Mouse (Mus musculus): Measurements from ENCODE around the gene Cenpv. TPM values are rescaled to one million over a fixed set of nuclear protein-coding genes. Genes with fewer than 3 reads are reported as not detected.

Cenpv gene
- polyA plus RNA-seq, 1 experiment from 2014 or later: 49.8 TPM

DNA sequence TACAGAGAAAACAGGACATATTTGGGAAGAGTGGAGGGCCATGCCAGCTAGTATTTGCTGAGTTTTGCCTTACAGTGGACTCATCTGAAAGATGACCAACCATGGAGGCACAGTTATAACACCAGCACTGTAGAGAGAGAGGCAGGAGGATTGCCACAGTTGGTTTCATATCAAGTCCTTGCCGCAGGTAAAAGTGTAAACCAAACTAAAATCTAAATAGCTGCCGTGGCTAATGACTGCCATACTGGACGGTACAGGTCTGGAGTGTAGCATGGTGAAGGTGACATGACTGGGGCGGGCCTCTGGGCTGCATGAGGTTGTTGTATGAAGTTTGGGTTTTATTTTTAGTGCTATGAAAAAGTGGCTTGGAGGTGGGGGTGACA is 35.6 kb upstream of the Cenpv start:
- DNase-seq (ENCODE audit: low spot score) (no peak), ATAC-seq (replicated peaks; ENCODE audit: insufficient number of reproducible peaks, low FRiP score, low TSS enrichment, low read depth) (no peak)
- peaks cover 5% of the 10 kb centered on the region for H3K4me1 ChIP-seq (ENCODE audit: control insufficient read depth, insufficient read depth, low read length)
- no peak overlapping the region for H3K9ac ChIP-seq (replicated peaks; ENCODE audit: low read length)
- 82% methylated on average over 4 of the region's 4 CpGs for WGBS
- no peaks in the 10 kb centered on the region for H3K36me3 ChIP-seq (replicated peaks; ENCODE audit: control insufficient read depth, insufficient read depth, low read depth, low read length)
- no peak overlapping the region for H3K4me2 ChIP-seq (ENCODE audit: low read depth, low read length)
- no peak overlapping the region for H3K27ac ChIP-seq (replicated peaks; ENCODE audit: low read depth, low read length)
- H3K27me3 ChIP-seq (ENCODE audit: control insufficient read depth, insufficient read depth, low read length): no peaks in the 10 kb centered on the region
- H3K9me3 ChIP-seq (replicated peaks; ENCODE audit: control insufficient read depth, low read length): no peaks in the 10 kb centered on the region
- H3K4me3 ChIP-seq (ENCODE audit: low read depth, low read length): no peak overlapping the region

DNA sequence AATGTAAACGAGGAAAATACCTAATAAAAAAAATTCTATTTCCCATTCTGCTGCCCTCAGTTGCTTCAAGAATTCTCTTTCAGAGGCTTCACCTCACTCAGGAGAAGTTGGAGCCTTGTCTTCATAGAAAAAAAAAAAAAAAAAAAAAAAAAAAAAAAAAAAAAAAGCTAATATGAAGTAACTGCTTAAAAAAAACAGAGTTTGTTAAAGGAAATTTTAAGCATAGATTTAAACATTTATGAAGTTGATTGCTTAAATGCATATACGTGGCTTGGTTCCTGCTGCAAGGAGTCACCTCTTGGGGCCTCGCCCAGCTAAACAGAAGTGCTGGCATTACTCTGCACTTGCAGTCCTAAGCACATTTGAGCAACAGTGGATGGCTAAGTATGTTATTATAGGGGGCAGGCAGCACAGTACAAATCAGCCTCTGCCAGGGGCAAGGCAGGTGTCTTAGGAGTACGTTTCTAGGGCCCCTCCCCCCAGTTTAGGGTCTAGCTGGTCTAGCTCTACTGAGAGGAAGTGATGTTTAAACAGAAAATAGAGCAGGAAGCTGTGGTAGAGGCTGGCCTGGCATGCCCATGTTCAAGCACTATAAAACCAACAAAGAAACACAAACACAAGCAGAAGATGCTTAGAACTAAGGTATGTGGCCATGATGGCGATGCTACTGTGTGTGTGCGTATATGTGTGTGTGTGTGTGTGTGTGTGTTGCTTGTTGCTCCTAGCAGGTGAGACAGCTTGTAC is 35.1 kb upstream of the Cenpv start, which contains the start of gene Trpv2:
Gene Trpv2 (plus strand): TSS at position 528 of the 744 bp plus-strand sequence.
- Histone ChIP-seq H3K36me3 (replicated peaks; ENCODE audit: control insufficient read depth, insufficient read depth, low read depth, low read length) (no peaks in the 10 kb centered on the region), H3K9me3 (replicated peaks; ENCODE audit: control insufficient read depth, low read length) (no peaks in the 10 kb centered on the region), H3K27ac (replicated peaks; ENCODE audit: low read depth, low read length) (no peak within 1 kb of the TSS), H3K27me3 (ENCODE audit: control insufficient read depth, insufficient read depth, low read length) (no peaks in the 10 kb centered on the region), H3K9ac (replicated peaks; ENCODE audit: low read length) (no peak within 1 kb of the TSS), H3K4me3 (ENCODE audit: low read depth, low read length) (peak within 1 kb of the TSS; percentile 39), H3K4me1 (ENCODE audit: control insufficient read depth, insufficient read depth, low read length) (peaks cover 5% of the 10 kb centered on the region), H3K4me2 (ENCODE audit: low read depth, low read length) (peak within 1 kb of the TSS; percentile 87)
- DNase-seq (ENCODE audit: low spot score) (no peak), ATAC-seq (replicated peaks; ENCODE audit: insufficient number of reproducible peaks, low FRiP score, low TSS enrichment, low read depth) (no peak)
- WGBS: 86% methylated on average over 6 of the region's 6 CpGs

DNA sequence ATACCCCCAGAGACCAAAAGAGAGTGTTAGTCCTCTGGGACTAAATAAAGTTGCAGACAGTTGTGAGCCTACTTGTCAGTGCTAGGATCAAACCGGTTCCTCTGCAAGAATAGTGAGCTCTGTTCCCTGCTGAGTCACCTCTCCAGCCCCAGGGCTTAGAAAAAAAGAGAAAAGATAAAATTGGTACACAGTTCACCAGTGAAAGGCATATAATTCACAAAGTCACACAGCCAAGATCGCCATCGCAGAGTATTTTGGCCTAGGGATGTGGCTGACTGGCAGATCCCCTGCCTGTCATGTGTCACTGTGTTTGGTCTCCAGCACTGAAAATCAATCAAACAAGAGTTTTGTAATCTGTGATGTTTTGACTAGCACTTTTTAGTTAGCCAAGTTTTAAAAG is 29.2 kb upstream of the Cenpv start:
- WGBS: 71% methylated on average over 3 of the region's 3 CpGs
- Histone ChIP-seq H3K9me3 (replicated peaks; ENCODE audit: control insufficient read depth, low read length) (no peaks in the 10 kb centered on the region), H3K4me1 (ENCODE audit: control insufficient read depth, insufficient read depth, low read length) (no peaks in the 10 kb centered on the region), H3K9ac (replicated peaks; ENCODE audit: low read length) (no peak overlapping the region), H3K27ac (replicated peaks; ENCODE audit: low read depth, low read length) (no peak overlapping the region), H3K4me2 (ENCODE audit: low read depth, low read length) (no peak overlapping the region), H3K27me3 (ENCODE audit: control insufficient read depth, insufficient read depth, low read length) (no peaks in the 10 kb centered on the region), H3K4me3 (ENCODE audit: low read depth, low read length) (no peak overlapping the region), H3K36me3 (replicated peaks; ENCODE audit: control insufficient read depth, insufficient read depth, low read depth, low read length) (no peaks in the 10 kb centered on the region)
- DNase-seq (ENCODE audit: low spot score) (no peak), ATAC-seq (replicated peaks; ENCODE audit: insufficient number of reproducible peaks, low FRiP score, low TSS enrichment, low read depth) (no peak)

DNA sequence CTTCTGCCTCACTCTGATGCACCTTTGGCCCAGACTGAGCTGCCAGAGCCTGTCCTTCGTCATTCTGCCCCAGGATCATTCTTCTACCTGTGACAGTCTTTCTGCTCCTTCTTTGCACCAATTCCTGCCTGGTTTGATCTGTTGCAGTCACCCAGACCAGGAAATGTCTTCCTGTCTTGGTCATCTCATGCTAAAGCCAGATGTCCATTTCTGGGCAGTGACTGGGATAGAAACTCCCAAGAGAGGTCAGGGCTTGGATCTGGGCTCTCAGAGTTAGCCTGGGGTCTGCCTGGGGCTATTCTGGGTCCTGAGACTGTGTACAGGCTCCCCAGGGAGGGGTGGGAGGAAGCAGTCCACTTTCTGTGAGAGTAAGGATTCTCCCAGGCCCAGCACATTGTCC is 27.1 kb upstream of the Cenpv start:
- Histone ChIP-seq H3K4me3 (ENCODE audit: low read depth, low read length) (no peak overlapping the region), H3K36me3 (replicated peaks; ENCODE audit: control insufficient read depth, insufficient read depth, low read depth, low read length) (no peaks in the 10 kb centered on the region), H3K27ac (replicated peaks; ENCODE audit: low read depth, low read length) (no peak overlapping the region), H3K27me3 (ENCODE audit: control insufficient read depth, insufficient read depth, low read length) (no peaks in the 10 kb centered on the region), H3K4me1 (ENCODE audit: control insufficient read depth, insufficient read depth, low read length) (no peaks in the 10 kb centered on the region), H3K9me3 (replicated peaks; ENCODE audit: control insufficient read depth, low read length) (no peaks in the 10 kb centered on the region), H3K9ac (replicated peaks; ENCODE audit: low read length) (no peak overlapping the region), H3K4me2 (ENCODE audit: low read depth, low read length) (no peak overlapping the region)
- 67% methylated on average over 1 of the region's 1 CpGs for WGBS
- ATAC-seq (replicated peaks; ENCODE audit: insufficient number of reproducible peaks, low FRiP score, low TSS enrichment, low read depth) (no peak), DNase-seq (ENCODE audit: low spot score) (no peak)

DNA sequence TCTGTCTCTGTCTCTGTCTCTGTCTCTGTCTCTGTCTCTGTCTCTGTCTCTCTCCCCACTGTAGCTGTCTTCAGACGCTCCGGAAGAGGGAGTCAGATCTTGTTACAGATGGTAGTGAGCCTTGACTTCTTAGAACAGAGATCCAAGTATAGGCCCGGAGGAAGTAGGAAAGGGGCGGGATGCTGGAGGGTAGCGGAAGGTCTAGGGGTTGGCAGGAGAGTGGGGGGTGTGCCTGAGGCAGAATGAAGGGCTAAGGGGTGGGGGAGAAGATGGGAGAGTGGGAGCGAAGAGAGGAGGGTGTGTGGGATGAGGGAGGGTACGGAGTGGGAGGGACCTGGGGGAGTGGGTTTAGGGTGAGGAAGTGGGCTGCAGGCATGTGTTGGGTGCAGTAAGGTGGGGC is 26.7 kb upstream of the Cenpv start:
- Histone ChIP-seq H3K36me3 (replicated peaks; ENCODE audit: control insufficient read depth, insufficient read depth, low read depth, low read length) (no peaks in the 10 kb centered on the region), H3K4me1 (ENCODE audit: control insufficient read depth, insufficient read depth, low read length) (no peaks in the 10 kb centered on the region), H3K9me3 (replicated peaks; ENCODE audit: control insufficient read depth, low read length) (no peaks in the 10 kb centered on the region), H3K27ac (replicated peaks; ENCODE audit: low read depth, low read length) (no peak overlapping the region), H3K4me3 (ENCODE audit: low read depth, low read length) (no peak overlapping the region), H3K4me2 (ENCODE audit: low read depth, low read length) (no peak overlapping the region), H3K9ac (replicated peaks; ENCODE audit: low read length) (no peak overlapping the region), H3K27me3 (ENCODE audit: control insufficient read depth, insufficient read depth, low read length) (no peaks in the 10 kb centered on the region)
- DNase-seq (ENCODE audit: low spot score) (no peak), ATAC-seq (replicated peaks; ENCODE audit: insufficient number of reproducible peaks, low FRiP score, low TSS enrichment, low read depth) (no peak)
- whole genome bisulfite sequencing: 59% methylated on average over 7 of the region's 7 CpGs

DNA sequence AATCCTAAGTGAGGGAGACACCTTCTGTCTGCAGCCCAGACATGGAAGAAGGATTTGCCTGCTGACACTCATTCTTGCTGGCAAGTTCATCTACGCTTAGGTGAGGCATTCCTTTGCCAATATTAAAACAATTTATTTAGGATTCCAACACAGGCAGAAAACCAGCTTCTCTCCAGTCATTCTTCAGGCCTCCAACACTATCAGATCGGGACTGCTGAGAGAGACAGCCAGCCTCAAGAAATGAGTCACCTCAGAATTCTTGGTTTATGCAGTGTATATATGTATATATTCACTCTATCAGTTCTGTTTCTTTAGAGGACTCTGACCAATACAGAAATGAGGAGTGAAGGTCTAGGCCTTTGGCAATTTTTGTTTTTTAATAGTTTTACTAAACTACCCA is 24.5 kb upstream of the Cenpv start:
- Histone ChIP-seq H3K4me2 (ENCODE audit: low read depth, low read length) (no peak overlapping the region), H3K9ac (replicated peaks; ENCODE audit: low read length) (no peak overlapping the region), H3K27ac (replicated peaks; ENCODE audit: low read depth, low read length) (no peak overlapping the region), H3K36me3 (replicated peaks; ENCODE audit: control insufficient read depth, insufficient read depth, low read depth, low read length) (no peaks in the 10 kb centered on the region), H3K4me3 (ENCODE audit: low read depth, low read length) (no peak overlapping the region), H3K4me1 (ENCODE audit: control insufficient read depth, insufficient read depth, low read length) (0 out of 2 replicates have a peak, but pooled peaks cover 2% of the 10 kb centered on the region), H3K9me3 (replicated peaks; ENCODE audit: control insufficient read depth, low read length) (no peaks in the 10 kb centered on the region), H3K27me3 (ENCODE audit: control insufficient read depth, insufficient read depth, low read length) (no peaks in the 10 kb centered on the region)
- no peak for ATAC-seq (replicated peaks; ENCODE audit: insufficient number of reproducible peaks, low FRiP score, low TSS enrichment, low read depth)
- 85% methylated on average over 2 of the region's 2 CpGs for WGBS
- DNase-seq (ENCODE audit: low spot score): no peak

DNA sequence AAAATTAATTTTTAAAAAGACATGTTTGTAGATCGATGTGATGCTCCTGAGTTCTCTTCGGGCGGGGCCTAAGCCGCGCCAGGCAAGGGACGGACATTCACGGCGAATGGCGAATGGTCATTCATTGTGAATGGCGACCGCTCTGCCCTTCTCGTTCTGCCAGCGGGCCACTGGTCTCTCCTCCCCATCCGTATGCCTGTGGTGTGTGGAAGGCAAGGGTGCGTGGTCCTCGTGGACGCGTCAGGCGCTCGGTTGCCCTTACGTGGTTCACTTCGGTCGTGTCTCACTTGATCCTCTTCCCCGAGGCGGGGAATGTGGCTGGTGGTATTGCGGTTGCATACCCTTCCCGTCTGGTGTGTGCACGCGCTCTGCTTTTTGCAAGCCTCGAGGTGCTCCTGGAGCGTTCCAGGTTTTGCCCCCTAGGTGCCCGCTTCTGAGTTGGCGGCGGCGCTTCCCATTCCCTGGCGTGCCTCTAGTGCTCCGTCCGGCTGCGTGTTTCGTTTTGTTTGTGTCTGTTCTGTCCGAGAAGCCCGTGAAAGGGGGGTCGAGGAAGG is 21.5 kb upstream of the Cenpv start:
- ATAC-seq (replicated peaks; ENCODE audit: insufficient number of reproducible peaks, low FRiP score, low TSS enrichment, low read depth): no peak
- Histone ChIP-seq H3K27ac (replicated peaks; ENCODE audit: low read depth, low read length) (no peak overlapping the region), H3K9ac (replicated peaks; ENCODE audit: low read length) (no peak overlapping the region), H3K4me3 (ENCODE audit: low read depth, low read length) (peak overlapping the region; percentile 21), H3K9me3 (replicated peaks; ENCODE audit: control insufficient read depth, low read length) (no peaks in the 10 kb centered on the region), H3K36me3 (replicated peaks; ENCODE audit: control insufficient read depth, insufficient read depth, low read depth, low read length) (no peaks in the 10 kb centered on the region), H3K4me2 (ENCODE audit: low read depth, low read length) (peak overlapping the region; percentile 52), H3K4me1 (ENCODE audit: control insufficient read depth, insufficient read depth, low read length) (0 out of 2 replicates have a peak, but pooled peaks cover 2% of the 10 kb centered on the region), H3K27me3 (ENCODE audit: control insufficient read depth, insufficient read depth, low read length) (no peaks in the 10 kb centered on the region)
- WGBS: 30% methylated on average over 43 of the region's 43 CpGs
- peak; percentile 30 for DNase-seq (ENCODE audit: low spot score)

DNA sequence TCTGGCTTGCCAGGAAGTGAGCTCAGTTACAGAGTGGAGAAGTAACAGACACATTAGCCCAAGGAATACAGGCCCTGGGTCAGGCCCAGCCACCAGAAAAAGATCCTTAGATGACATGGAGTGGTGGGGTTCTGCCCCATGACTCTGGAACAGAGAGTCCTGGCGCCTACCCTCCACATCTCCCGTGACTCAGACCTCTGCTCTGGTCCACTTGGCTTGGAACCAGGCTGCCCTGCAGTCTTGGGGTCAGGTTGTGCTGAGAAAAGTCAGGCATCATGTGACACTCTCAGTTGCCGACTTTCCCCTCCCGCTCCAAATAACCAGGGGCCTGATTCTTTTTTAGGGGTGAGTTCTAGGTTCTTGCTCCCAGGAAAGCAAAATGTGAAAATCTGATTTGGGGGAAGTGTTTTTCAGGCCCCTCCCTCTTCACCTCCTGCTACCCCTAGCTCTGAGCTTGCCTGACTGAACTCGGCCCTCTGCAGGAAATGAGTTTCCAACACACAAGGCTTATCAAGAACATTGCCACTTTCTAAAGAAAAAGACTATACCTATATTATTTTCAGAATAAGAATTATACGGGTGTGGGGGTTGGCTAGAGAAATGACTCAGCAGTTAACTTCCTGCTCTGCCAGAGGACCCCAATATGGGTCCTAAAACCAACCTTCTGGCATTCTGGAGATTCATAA is 20.0 kb upstream of the Cenpv start:
- Histone ChIP-seq H3K36me3 (replicated peaks; ENCODE audit: control insufficient read depth, insufficient read depth, low read depth, low read length) (no peaks in the 10 kb centered on the region), H3K4me2 (ENCODE audit: low read depth, low read length) (no peak overlapping the region), H3K4me3 (ENCODE audit: low read depth, low read length) (no peak overlapping the region), H3K9ac (replicated peaks; ENCODE audit: low read length) (no peak overlapping the region), H3K27me3 (ENCODE audit: control insufficient read depth, insufficient read depth, low read length) (no peaks in the 10 kb centered on the region), H3K4me1 (ENCODE audit: control insufficient read depth, insufficient read depth, low read length) (0 out of 2 replicates have a peak, but pooled peaks cover 2% of the 10 kb centered on the region), H3K27ac (replicated peaks; ENCODE audit: low read depth, low read length) (no peak overlapping the region), H3K9me3 (replicated peaks; ENCODE audit: control insufficient read depth, low read length) (no peaks in the 10 kb centered on the region)
- 59% methylated on average over 6 of the region's 6 CpGs for WGBS
- ATAC-seq (replicated peaks; ENCODE audit: insufficient number of reproducible peaks, low FRiP score, low TSS enrichment, low read depth) (no peak), DNase-seq (ENCODE audit: low spot score) (no peak)
